Mouse (Mus musculus): ENCODE measurements around the gene Ttf1. TPM values are rescaled to one million over a fixed set of nuclear protein-coding genes. Genes with fewer than 3 reads are reported as not detected.
"Not testable (repeated sequence)": the region's sequence is repeated elsewhere in the genome, so short reads cannot be mapped to it uniquely, and the experiment has no call there.

Ttf1 gene
- polyA plus RNA-seq, 1 experiment from 2014 or later = 6.9 TPM

DNA sequence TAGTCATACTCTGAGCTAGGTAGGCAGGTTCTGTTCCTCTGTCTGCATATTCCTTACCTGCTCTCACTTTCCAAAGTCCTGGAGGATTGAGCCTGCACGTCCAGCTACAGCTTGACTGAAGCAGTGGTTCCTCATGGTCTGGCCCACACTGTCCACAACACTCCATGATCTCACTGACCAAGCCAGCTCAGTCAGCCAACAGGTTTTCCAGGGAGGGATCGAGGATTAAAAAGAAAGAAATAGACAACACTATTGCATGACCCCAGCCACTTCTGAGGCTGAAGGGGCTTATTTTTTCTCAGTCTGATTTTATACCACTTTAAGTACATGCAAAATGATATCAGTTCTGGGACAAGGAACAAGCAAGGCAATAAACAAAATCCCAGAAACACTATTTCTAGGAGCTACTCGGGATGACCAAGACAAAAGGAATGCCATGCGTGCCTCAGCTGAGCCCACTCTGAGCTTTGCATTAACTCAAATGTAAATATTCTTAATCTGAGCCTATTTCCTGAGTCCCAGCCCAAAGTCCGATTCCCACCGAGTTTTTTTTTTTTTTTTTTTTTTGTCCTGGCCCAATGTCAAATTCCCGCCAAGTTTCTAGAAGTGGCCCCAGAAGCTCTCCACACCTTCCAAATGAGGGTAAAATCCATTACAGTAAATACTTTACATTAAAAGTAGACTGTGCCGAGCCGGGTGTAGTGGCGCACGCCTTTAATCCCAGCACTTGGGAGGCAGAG lies 15.4 kb downstream of the Ttf1 start:
- WGBS = 95% methylated on average over 11 of the region's 11 CpGs
- Histone ChIP-seq H3K27ac (replicated peaks; ENCODE audit: low read depth, low read length) (no peak overlapping the region), H3K36me3 (ENCODE audit: control insufficient read depth, insufficient read depth, low read length) (peaks cover 88% of the 10 kb centered on the region), H3K4me2 (ENCODE audit: low read length) (no peak overlapping the region), H3K4me3 (replicated peaks; ENCODE audit: low read depth, low read length) (no peak overlapping the region), H3K9ac (replicated peaks; ENCODE audit: low read length) (no peak overlapping the region), H3K4me1 (ENCODE audit: control insufficient read depth, insufficient read depth, low read length) (no peaks in the 10 kb centered on the region), H3K9me3 (ENCODE audit: control insufficient read depth, low read length) (no peaks in the 10 kb centered on the region), H3K27me3 (ENCODE audit: control insufficient read depth, insufficient read depth, low read length) (no peaks in the 10 kb centered on the region)
- DNase-seq (no peak), ATAC-seq (ENCODE audit: low FRiP score, low TSS enrichment) (no peak)

DNA sequence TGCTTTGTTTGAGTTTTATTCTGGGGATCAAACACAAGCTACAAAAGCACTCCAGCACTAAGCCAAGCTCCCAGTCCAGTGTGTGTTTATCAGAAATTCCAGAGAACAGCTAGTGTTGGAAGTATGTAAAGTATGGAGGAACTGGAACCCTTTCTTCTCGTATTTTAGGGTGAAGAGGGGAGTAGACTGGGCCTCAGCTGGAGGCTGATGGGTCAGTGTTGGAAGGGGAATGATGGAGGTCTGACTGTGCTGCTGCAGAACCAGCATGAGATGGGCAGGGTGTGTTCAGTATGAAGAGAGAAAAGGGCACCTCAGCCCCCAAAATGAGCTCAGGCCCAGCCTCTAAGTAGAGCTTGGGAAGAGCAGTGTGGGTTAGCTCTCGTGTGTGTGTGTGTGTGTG lies 16.2 kb downstream of the Ttf1 start:
- DNase-seq = no peak
- peaks cover 88% of the 10 kb centered on the region for H3K36me3 ChIP-seq (ENCODE audit: control insufficient read depth, insufficient read depth, low read length)
- 90% methylated on average over 2 of the region's 2 CpGs for WGBS

GRCm38 (mm10) chr2:29081965-29082364 lies 21.9 kb downstream of the Ttf1 start:
- H3K36me3 ChIP-seq (ENCODE audit: control insufficient read depth, insufficient read depth, low read length) = peaks cover 90% of the 10 kb centered on the region
- H3K4me2 ChIP-seq (ENCODE audit: low read length) = no peak overlapping the region
- WGBS = 81% methylated on average over 3 of the region's 3 CpGs
- H3K27me3 ChIP-seq (ENCODE audit: control insufficient read depth, insufficient read depth, low read length) = no peaks in the 10 kb centered on the region
- ATAC-seq (ENCODE audit: low FRiP score, low TSS enrichment) (no peak), DNase-seq (no peak)
- H3K9me3 ChIP-seq (ENCODE audit: control insufficient read depth, low read length) = no peaks in the 10 kb centered on the region
- H3K4me3 ChIP-seq (replicated peaks; ENCODE audit: low read depth, low read length) = no peak overlapping the region
- no peak overlapping the region for H3K27ac ChIP-seq (replicated peaks; ENCODE audit: low read depth, low read length)
- H3K9ac ChIP-seq (replicated peaks; ENCODE audit: low read length) = no peak overlapping the region
- H3K4me1 ChIP-seq (ENCODE audit: control insufficient read depth, insufficient read depth, low read length) = no peaks in the 10 kb centered on the region

More for the DNA sequence above, 16.2 kb downstream of the Ttf1 start:
- ATAC-seq (ENCODE audit: low FRiP score, low TSS enrichment) = no peak
- no peaks in the 10 kb centered on the region for H3K4me1 ChIP-seq (ENCODE audit: control insufficient read depth, insufficient read depth, low read length)
- no peak overlapping the region for H3K9ac ChIP-seq (replicated peaks; ENCODE audit: low read length)
- no peak overlapping the region for H3K4me2 ChIP-seq (ENCODE audit: low read length)
- H3K9me3 ChIP-seq (ENCODE audit: control insufficient read depth, low read length) = no peaks in the 10 kb centered on the region
- no peaks in the 10 kb centered on the region for H3K27me3 ChIP-seq (ENCODE audit: control insufficient read depth, insufficient read depth, low read length)
- H3K27ac ChIP-seq (replicated peaks; ENCODE audit: low read depth, low read length) = no peak overlapping the region
- H3K4me3 ChIP-seq (replicated peaks; ENCODE audit: low read depth, low read length) = no peak overlapping the region

DNA sequence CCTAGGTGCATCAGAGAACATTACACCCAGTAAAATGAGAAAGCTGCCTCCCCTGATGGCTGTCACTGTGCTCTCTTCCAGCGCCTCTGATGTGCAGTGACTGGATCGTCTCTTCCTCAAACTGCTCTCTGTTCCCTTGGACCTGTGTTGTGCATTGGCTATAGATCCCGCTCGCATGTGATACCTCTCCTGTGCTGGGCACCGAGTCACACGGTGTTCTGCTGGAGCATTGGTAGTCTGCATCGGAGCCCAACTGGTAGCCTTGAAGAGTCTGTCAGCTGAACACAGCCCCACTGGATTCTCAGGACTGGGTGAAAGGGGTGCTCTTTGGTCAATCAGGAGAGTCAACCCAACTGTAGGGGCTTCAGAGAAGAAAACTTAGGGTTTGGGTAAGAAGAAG lies 26.0 kb downstream of the Ttf1 start:
- H3K27me3 ChIP-seq (ENCODE audit: control insufficient read depth, insufficient read depth, low read length) = no peaks in the 10 kb centered on the region
- H3K9me3 ChIP-seq (ENCODE audit: control insufficient read depth, low read length) = no peaks in the 10 kb centered on the region
- no peak for DNase-seq
- ATAC-seq (ENCODE audit: low FRiP score, low TSS enrichment) = no peak
- H3K36me3 ChIP-seq (ENCODE audit: control insufficient read depth, insufficient read depth, low read length) = peaks cover 59% of the 10 kb centered on the region
- H3K4me2 ChIP-seq (ENCODE audit: low read length) = no peak overlapping the region
- H3K4me1 ChIP-seq (ENCODE audit: control insufficient read depth, insufficient read depth, low read length) = no peaks in the 10 kb centered on the region
- 96% methylated on average over 7 of the region's 7 CpGs for WGBS
- H3K27ac ChIP-seq (replicated peaks; ENCODE audit: low read depth, low read length) = no peak overlapping the region
- no peak overlapping the region for H3K9ac ChIP-seq (replicated peaks; ENCODE audit: low read length)
- H3K4me3 ChIP-seq (replicated peaks; ENCODE audit: low read depth, low read length) = no peak overlapping the region

DNA sequence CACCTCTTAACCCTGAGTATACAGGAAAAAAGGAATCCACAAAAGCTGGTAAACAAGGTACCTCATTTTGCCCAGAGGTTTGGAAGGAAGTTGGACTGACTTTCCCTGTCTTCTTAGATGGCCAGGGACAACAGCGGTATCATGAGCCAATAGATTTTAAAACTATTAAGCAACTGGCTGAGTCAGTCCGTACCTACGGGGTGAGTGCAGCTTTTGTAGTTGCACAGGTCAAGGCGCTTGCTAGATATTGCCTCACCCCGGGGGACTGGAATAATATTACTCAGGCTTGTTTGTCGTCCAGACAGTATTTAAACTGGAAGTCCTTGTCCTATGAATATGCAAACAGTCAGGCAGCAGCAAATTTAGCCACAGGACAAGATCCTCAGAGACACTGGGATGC lies 29.2 kb downstream of the Ttf1 start:
- DNase-seq; H3K27ac ChIP-seq (replicated peaks; ENCODE audit: low read depth, low read length); H3K4me2 ChIP-seq (ENCODE audit: low read length); H3K9ac ChIP-seq (replicated peaks; ENCODE audit: low read length); H3K4me3 ChIP-seq (replicated peaks; ENCODE audit: low read depth, low read length); H3K27me3 ChIP-seq (ENCODE audit: control insufficient read depth, insufficient read depth, low read length); H3K4me1 ChIP-seq (ENCODE audit: control insufficient read depth, insufficient read depth, low read length); ATAC-seq (ENCODE audit: low FRiP score, low TSS enrichment); H3K9me3 ChIP-seq (ENCODE audit: control insufficient read depth, low read length): not testable (repeated sequence)
- WGBS = 65% methylated on average over 6 of the region's 6 CpGs
- H3K36me3 ChIP-seq (ENCODE audit: control insufficient read depth, insufficient read depth, low read length) = peaks cover 27% of the 10 kb centered on the region

DNA sequence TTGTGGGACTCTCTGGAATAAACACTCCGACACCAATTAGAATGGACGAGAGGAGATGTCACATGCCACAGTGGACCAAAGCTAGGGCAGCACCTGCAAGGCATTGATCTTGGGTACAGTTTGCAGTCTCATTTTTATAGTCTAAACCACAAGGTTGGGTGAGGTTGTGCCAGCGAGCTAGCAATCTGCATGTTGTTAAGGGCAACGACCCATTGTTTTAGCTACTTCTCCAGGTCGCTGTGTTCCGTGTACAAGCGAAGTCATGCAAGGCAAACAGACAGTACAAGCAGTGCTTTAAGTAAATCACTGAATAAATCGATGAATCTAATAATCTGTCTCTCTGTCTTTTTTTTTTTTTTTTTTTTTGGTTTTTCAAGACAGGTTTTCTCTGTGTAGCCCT lies 35.6 kb downstream of the Ttf1 start:
- ATAC-seq (ENCODE audit: low FRiP score, low TSS enrichment) = no peak
- Histone ChIP-seq H3K27ac (replicated peaks; ENCODE audit: low read depth, low read length) (no peak overlapping the region), H3K9me3 (ENCODE audit: control insufficient read depth, low read length) (no peaks in the 10 kb centered on the region), H3K4me1 (ENCODE audit: control insufficient read depth, insufficient read depth, low read length) (no peaks in the 10 kb centered on the region), H3K9ac (replicated peaks; ENCODE audit: low read length) (no peak overlapping the region), H3K4me2 (ENCODE audit: low read length) (no peak overlapping the region), H3K36me3 (ENCODE audit: control insufficient read depth, insufficient read depth, low read length) (no peaks in the 10 kb centered on the region), H3K27me3 (ENCODE audit: control insufficient read depth, insufficient read depth, low read length) (no peaks in the 10 kb centered on the region), H3K4me3 (replicated peaks; ENCODE audit: low read depth, low read length) (no peak overlapping the region)
- no peak for DNase-seq
- WGBS = 95% methylated on average over 8 of the region's 8 CpGs

GRCm38 (mm10) chr2:29096751-29097150 lies 36.7 kb downstream of the Ttf1 start:
- WGBS = 44% methylated on average over 4 of the region's 4 CpGs
- no peak overlapping the region for H3K4me2 ChIP-seq (ENCODE audit: low read length)
- H3K4me1 ChIP-seq (ENCODE audit: control insufficient read depth, insufficient read depth, low read length) = no peaks in the 10 kb centered on the region
- no peak overlapping the region for H3K27ac ChIP-seq (replicated peaks; ENCODE audit: low read depth, low read length)
- no peaks in the 10 kb centered on the region for H3K27me3 ChIP-seq (ENCODE audit: control insufficient read depth, insufficient read depth, low read length)
- H3K9me3 ChIP-seq (ENCODE audit: control insufficient read depth, low read length) = no peaks in the 10 kb centered on the region
- H3K4me3 ChIP-seq (replicated peaks; ENCODE audit: low read depth, low read length) = no peak overlapping the region
- H3K9ac ChIP-seq (replicated peaks; ENCODE audit: low read length) = no peak overlapping the region
- DNase-seq (no peak), ATAC-seq (ENCODE audit: low FRiP score, low TSS enrichment) (no peak)
- H3K36me3 ChIP-seq (ENCODE audit: control insufficient read depth, insufficient read depth, low read length) = no peaks in the 10 kb centered on the region

DNA sequence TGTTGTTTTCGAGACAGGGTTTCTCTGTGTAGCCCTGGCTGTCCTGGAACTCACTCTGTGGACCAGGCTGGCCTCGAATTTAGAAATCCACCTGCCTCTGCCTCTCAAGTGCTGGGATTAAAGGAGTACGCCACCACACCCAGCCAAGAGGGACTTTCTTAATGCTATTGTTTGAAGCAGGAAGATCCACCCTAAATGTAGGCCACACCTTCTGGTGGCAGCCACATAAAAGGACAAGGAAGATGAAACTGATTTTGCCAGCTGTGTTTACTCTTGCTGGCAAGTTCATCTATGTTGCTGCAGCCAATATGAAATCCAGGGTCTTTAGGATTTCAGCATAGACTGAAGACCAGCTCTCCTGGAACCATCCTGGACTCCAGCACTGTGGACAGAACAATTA lies 37.4 kb downstream of the Ttf1 start:
- H3K27me3 ChIP-seq (ENCODE audit: control insufficient read depth, insufficient read depth, low read length) = no peaks in the 10 kb centered on the region
- no peak overlapping the region for H3K4me3 ChIP-seq (replicated peaks; ENCODE audit: low read depth, low read length)
- H3K4me1 ChIP-seq (ENCODE audit: control insufficient read depth, insufficient read depth, low read length) = no peaks in the 10 kb centered on the region
- H3K9me3 ChIP-seq (ENCODE audit: control insufficient read depth, low read length) = no peaks in the 10 kb centered on the region
- no peak overlapping the region for H3K9ac ChIP-seq (replicated peaks; ENCODE audit: low read length)
- ATAC-seq (ENCODE audit: low FRiP score, low TSS enrichment) = no peak
- no peaks in the 10 kb centered on the region for H3K36me3 ChIP-seq (ENCODE audit: control insufficient read depth, insufficient read depth, low read length)
- WGBS = 89% methylated on average over 3 of the region's 3 CpGs
- no peak overlapping the region for H3K4me2 ChIP-seq (ENCODE audit: low read length)
- no peak overlapping the region for H3K27ac ChIP-seq (replicated peaks; ENCODE audit: low read depth, low read length)
- no peak for DNase-seq

DNA sequence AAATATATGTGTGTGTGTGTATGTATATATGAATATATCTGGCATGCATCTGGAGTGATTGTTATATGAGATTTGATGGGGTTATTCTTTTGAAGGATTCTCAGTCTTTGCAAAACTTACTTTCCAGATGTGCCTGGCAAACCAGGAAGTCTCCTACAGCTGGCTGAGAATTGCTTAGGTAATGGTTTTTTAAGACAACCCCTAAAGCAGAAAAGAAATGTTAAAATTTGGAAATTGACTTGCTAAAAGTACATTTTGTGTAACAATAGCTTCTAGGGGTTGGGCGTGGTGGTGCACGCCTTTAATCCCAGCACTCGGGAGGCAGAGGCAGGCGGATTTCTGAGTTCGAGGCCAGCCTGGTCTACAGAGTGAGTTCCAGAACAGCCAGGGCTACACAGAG lies 37.9 kb downstream of the Ttf1 start:
- WGBS = 90% methylated on average over 5 of the region's 5 CpGs
- not testable (repeated sequence) for H3K36me3 ChIP-seq (ENCODE audit: control insufficient read depth, insufficient read depth, low read length)

More for the DNA sequence above, 37.9 kb downstream of the Ttf1 start:
- not testable (repeated sequence) for H3K4me3 ChIP-seq (replicated peaks; ENCODE audit: low read depth, low read length); H3K9ac ChIP-seq (replicated peaks; ENCODE audit: low read length); H3K27me3 ChIP-seq (ENCODE audit: control insufficient read depth, insufficient read depth, low read length); H3K4me2 ChIP-seq (ENCODE audit: low read length); DNase-seq; H3K27ac ChIP-seq (replicated peaks; ENCODE audit: low read depth, low read length); H3K9me3 ChIP-seq (ENCODE audit: control insufficient read depth, low read length); ATAC-seq (ENCODE audit: low FRiP score, low TSS enrichment); H3K4me1 ChIP-seq (ENCODE audit: control insufficient read depth, insufficient read depth, low read length)

Measured in midbrain, embryonic 14.5 days (tissue).